Mouse (Mus musculus): Measurements from ENCODE around the gene Nxpe5.

Gene Nxpe5

DNA sequence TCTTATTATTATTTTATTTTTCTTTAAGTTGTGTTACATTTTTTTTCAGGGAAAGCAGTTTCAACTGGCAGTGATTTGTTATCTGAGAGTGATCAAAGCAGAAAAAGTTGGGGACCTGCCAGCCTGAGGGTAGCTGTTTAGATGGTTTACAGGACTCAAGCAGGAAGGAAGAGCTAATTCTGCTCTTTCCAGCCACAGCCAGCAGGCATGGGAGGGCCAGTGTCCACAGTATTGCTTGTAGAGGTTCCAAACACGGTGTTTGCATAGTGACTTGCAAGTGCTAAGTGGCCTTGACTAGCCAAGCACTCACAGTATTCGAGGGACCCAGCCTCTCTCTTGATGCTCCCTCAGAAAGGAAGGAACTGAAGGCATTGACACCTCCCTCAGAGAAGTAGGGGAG is 15.8 kb downstream of the Nxpe5 start:
- no peak for DNase-seq (ENCODE audit: extremely low read depth, insufficient read length, low spot score)

GRCm38 (mm10) chr5:138251144-138251543 is 25.4 kb downstream of the Nxpe5 start:
- no peak for DNase-seq (ENCODE audit: extremely low read depth, insufficient read length, low spot score)

DNA sequence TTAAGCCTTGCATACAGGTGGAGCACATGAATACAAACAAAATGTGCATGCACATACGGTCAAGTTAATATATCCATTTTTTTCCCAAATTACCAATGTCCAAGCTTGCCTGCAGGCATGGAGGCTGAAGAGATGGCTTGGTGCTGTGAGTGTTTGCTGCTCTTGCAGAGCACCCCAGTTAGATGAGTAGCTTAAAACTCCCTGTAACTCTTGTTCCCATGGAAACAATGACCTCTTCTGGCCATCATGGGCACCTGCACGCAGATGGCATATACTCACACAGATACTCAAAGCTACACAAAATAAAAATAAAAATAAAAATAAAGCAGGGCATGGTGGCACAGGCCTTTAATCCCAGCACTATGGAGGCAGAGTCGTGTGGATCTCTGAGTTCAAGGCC is 27.4 kb downstream of the Nxpe5 start:
- DNase-seq (ENCODE audit: extremely low read depth, insufficient read length, low spot score) = no peak

GRCm38 (mm10) chr5:138255353-138256093 is 29.8 kb downstream of the Nxpe5 start, which contains the start of gene Lamtor4:
Gene Lamtor4, plus strand, starts transcription at chr5:138255482.
- DNase-seq (ENCODE audit: extremely low read depth, insufficient read length, low spot score) = peak; percentile 92

GRCm38 (mm10) chr5:138256094-138256467 is 30.4 kb downstream of the Nxpe5 start:
- DNase-seq (ENCODE audit: extremely low read depth, insufficient read length, low spot score) = no peak

- DNase-seq (ENCODE audit: extremely low read depth, insufficient read length, low spot score) = peak; percentile 45
Observed at GRCm38 (mm10) chr5:138256966-138257584, 31.4 kb downstream of the Nxpe5 start.

GRCm38 (mm10) chr5:138257585-138257978 is 31.9 kb downstream of the Nxpe5 start:
- DNase-seq (ENCODE audit: extremely low read depth, insufficient read length, low spot score) = no peak

- no peak for DNase-seq (ENCODE audit: extremely low read depth, insufficient read length, low spot score)
Observed at GRCm38 (mm10) chr5:138258078-138258477, 32.4 kb downstream of the Nxpe5 start.

GRCm38 (mm10) chr5:138258542-138258941 is 32.8 kb downstream of the Nxpe5 start:
- DNase-seq (ENCODE audit: extremely low read depth, insufficient read length, low spot score) = no peak

GRCm38 (mm10) chr5:138258993-138259392 is 33.3 kb downstream of the Nxpe5 start:
- DNase-seq (ENCODE audit: extremely low read depth, insufficient read length, low spot score) = no peak

GRCm38 (mm10) chr5:138260051-138260450 is 34.4 kb downstream of the Nxpe5 start:
- no peak for DNase-seq (ENCODE audit: extremely low read depth, insufficient read length, low spot score)

- DNase-seq (ENCODE audit: extremely low read depth, insufficient read length, low spot score) = no peak
Observed at GRCm38 (mm10) chr5:138260834-138261233, 35.1 kb downstream of the Nxpe5 start.

DNA sequence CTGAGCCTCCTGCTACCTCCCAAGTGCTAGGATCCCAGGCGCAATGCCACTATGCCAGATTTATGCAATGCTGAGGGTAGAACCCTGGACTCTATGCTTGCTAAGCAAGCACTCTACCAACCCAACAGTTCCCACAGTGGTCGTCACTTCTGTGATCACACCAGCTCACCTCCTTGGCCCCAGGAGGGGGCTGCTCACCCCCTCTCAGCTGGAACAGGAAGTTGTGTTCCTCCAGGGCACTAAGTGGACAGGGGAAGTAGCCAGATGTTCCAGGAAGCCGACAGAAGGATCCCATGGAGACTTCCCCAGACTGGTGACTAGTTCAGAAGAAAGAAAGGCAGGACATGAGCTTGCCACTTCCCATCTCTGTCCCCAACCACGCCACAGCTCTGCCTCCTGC is 36.3 kb downstream of the Nxpe5 start:
- DNase-seq (ENCODE audit: extremely low read depth, insufficient read length, low spot score) = no peak

GRCm38 (mm10) chr5:138262582-138263240 is 37.0 kb downstream of the Nxpe5 start:
- DNase-seq (ENCODE audit: extremely low read depth, insufficient read length, low spot score) = no peak

DNA sequence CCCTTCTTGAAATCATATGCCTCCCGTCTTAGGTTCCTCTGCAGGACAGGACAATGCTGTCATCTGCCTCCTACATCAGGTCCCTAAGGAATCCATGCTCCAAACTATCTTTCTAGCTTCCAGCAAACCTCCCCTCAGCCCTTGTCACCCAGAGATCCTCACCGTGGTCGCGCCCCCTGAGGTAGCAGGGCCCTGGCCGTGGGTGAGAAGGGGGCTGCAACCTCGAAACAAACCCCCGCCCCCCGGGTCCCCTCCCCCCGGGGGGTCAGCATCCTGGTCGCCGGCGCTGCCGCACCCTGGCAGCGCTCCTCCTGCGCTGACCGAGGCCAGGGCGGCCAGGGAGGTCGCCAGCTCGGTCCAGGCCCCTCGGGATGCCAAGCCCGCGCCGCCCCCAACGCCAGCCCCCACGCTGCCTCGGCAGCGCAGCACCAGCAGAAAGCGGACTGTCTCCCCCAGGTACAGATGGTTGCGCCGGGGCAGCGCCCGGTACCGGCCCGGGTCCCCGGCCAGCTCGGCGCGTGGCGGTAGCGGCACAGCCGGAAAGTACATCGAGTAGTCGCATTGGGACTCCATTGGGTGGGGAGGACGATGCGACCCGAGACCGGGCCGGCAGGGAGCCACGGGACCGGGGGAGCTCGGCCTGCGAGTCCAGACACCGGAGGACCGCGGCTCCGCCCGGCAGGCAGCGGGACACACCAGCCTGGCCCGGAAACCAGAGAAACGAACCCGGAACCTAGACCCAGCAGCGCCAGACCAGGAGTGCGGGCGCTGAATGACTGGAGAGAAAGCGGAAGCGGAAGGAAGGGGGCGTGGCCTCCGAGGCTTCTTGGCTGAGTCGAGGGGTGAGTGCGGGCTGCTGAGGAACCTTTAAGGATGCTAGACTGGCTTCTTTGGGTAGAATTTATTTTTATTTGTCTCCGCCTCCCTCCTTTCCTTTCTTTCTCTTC is 37.8 kb downstream of the Nxpe5 start, which contains the start of gene BC037034:
Gene BC037034 (minus strand): TSS at position 774 of the 947 bp plus-strand sequence.
- DNase-seq (ENCODE audit: extremely low read depth, insufficient read length, low spot score) = peak; percentile 87

DNA sequence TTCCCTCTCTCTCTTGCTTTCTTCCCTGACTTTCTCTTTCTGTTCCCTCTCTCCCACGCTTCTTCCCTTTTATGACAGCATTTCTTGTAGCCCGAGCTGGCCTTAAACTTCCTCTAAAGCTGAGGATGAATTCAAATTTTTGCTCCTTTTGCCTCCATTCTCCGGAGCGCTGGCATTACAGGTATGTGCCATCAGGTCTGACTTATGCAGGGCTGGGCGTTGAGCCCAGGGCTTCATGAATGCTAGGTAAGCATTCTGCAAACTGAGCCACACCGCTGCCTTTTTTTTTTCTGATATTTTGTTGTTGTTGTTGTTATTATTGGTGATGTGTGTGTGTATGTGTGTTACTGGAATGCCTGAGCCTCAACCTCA is 38.5 kb downstream of the Nxpe5 start:
- no peak for DNase-seq (ENCODE audit: extremely low read depth, insufficient read length, low spot score)

- no peak for DNase-seq (ENCODE audit: extremely low read depth, insufficient read length, low spot score)
Observed at GRCm38 (mm10) chr5:138265712-138266111, 40.0 kb downstream of the Nxpe5 start.

DNA sequence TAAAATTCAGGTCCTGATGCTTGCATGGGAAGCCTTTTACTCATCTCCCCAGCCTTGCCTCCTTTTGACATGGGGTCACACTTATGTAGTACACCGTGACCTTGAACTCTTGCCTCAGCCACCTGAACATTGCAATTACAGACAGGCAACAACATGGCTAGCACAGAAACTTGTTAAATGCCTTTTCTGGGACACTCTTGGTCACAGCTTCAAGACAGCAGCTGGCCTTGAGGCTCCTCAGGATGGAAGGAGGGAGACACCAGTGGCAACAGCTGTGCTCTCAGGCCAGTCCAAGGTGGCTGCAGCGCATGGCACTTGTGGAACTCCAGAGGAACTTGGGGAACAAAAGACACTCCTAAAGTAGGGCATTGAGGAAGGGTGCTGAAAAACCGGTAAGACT is 41.4 kb downstream of the Nxpe5 start:
- no peak for DNase-seq (ENCODE audit: extremely low read depth, insufficient read length, low spot score)

- DNase-seq (ENCODE audit: extremely low read depth, insufficient read length, low spot score) = no peak
Observed at GRCm38 (mm10) chr5:138268980-138269379, 43.3 kb downstream of the Nxpe5 start.

- DNase-seq (ENCODE audit: extremely low read depth, insufficient read length, low spot score) = no peak
Observed at GRCm38 (mm10) chr5:138271232-138271631, 45.5 kb downstream of the Nxpe5 start.
